Mouse (Mus musculus): ENCODE measurements around the gene Lats2. TPM values are rescaled to one million over a fixed set of nuclear protein-coding genes. Genes with fewer than 3 reads are reported as not detected.
A peak's percentile ranks its signal among the peaks of the same experiment; 100 is the strongest.

Gene Lats2
- polyA plus RNA-seq, 1 experiment from 2014 or later: 10.9 TPM

GRCm38 (mm10) chr14:57716601-57717245 is 41.5 kb downstream of the Lats2 start:
- Histone ChIP-seq H3K4me3 (ENCODE audit: low read depth, low read length) (no peak overlapping the region), H3K27ac (replicated peaks) (no peak overlapping the region), H3K27me3 (ENCODE audit: control insufficient read depth, insufficient read depth, low read length) (no peaks in the 10 kb centered on the region), H3K9me3 (ENCODE audit: control insufficient read depth, low read length) (no peaks in the 10 kb centered on the region), H3K9ac (ENCODE audit: low read length) (no peak overlapping the region), H3K36me3 (ENCODE audit: control insufficient read depth, insufficient read depth, low read length) (no peaks in the 10 kb centered on the region), H3K4me2 (replicated peaks; ENCODE audit: low read depth) (no peak overlapping the region), H3K4me1 (replicated peaks; ENCODE audit: control insufficient read depth, insufficient read depth) (no peaks in the 10 kb centered on the region)
- TF ChIP-seq CTCF (IDR thresholded peaks at IDR 0.05; ENCODE audit: low read depth) (no peak), EP300 (optimal IDR thresholded peaks at IDR 0.05) (no peak)
- DNase-seq (ENCODE audit: low spot score) (no peak), ATAC-seq (ENCODE audit: low FRiP score, low TSS enrichment) (no peak)
- WGBS: 91% methylated on average over 4 of the region's 4 CpGs

DNA sequence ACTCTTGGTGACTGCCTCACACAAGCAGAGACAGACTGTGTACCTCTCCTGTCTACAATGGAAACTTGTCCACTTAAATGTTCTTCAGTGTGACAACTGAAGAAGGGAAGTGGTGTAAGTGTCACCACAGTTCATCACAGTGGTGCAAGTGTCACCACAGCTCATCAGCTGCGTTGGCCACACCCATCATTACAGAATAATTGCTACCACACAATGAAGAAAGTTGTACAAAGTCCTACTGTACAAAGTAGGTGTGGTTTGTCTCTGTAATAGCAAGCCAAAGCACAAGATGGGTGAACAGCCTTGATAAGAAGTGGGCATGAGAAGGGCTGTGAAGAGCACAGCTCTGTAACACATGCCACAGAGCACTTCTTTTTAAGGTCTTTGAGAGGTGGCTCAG is 45.3 kb downstream of the Lats2 start:
- Histone ChIP-seq H3K9me3 (ENCODE audit: control insufficient read depth, low read length) (no peaks in the 10 kb centered on the region), H3K4me3 (ENCODE audit: low read depth, low read length) (no peak overlapping the region), H3K9ac (ENCODE audit: low read length) (no peak overlapping the region), H3K36me3 (ENCODE audit: control insufficient read depth, insufficient read depth, low read length) (no peaks in the 10 kb centered on the region), H3K4me1 (replicated peaks; ENCODE audit: control insufficient read depth, insufficient read depth) (no peaks in the 10 kb centered on the region), H3K27ac (replicated peaks) (no peak overlapping the region), H3K4me2 (replicated peaks; ENCODE audit: low read depth) (no peak overlapping the region), H3K27me3 (ENCODE audit: control insufficient read depth, insufficient read depth, low read length) (no peaks in the 10 kb centered on the region)
- TF ChIP-seq EP300 (optimal IDR thresholded peaks at IDR 0.05): no peak
- no peak for TF ChIP-seq CTCF (IDR thresholded peaks at IDR 0.05; ENCODE audit: low read depth)
- WGBS: 65% methylated on average over 1 of the region's 1 CpGs
- ATAC-seq (ENCODE audit: low FRiP score, low TSS enrichment) (no peak), DNase-seq (ENCODE audit: low spot score) (no peak)

DNA sequence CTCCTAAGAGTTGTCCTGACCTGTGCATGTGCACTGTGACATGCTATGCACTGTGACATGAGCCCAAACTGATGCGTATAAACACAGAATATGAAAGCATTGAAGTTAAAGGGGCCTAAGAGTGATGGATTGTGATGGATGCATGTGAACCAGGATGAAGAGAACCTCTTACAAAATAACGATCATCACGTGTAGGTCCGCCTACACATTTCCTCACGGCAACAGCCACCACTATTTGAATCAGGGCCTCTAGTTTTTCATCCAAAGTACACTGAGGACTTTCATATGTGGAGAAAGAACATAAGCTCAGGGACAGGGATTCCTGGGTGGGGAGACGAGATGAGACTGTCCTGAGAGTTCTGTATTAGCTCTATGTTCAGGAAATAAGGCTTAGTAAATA is 47.1 kb downstream of the Lats2 start:
- Histone ChIP-seq H3K9me3 (ENCODE audit: control insufficient read depth, low read length) (no peaks in the 10 kb centered on the region), H3K27me3 (ENCODE audit: control insufficient read depth, insufficient read depth, low read length) (no peaks in the 10 kb centered on the region), H3K4me3 (ENCODE audit: low read depth, low read length) (no peak overlapping the region), H3K4me2 (replicated peaks; ENCODE audit: low read depth) (no peak overlapping the region), H3K36me3 (ENCODE audit: control insufficient read depth, insufficient read depth, low read length) (no peaks in the 10 kb centered on the region), H3K4me1 (replicated peaks; ENCODE audit: control insufficient read depth, insufficient read depth) (0 out of 2 replicates have a peak, but pooled peaks cover 2% of the 10 kb centered on the region), H3K9ac (ENCODE audit: low read length) (no peak overlapping the region), H3K27ac (replicated peaks) (no peak overlapping the region)
- 67% methylated on average over 6 of the region's 6 CpGs for WGBS
- TF ChIP-seq EP300 (optimal IDR thresholded peaks at IDR 0.05) (no peak), CTCF (IDR thresholded peaks at IDR 0.05; ENCODE audit: low read depth) (no peak)
- ATAC-seq (ENCODE audit: low FRiP score, low TSS enrichment) (no peak), DNase-seq (ENCODE audit: low spot score) (no peak)

GRCm38 (mm10) chr14:57709171-57709570 is 49.0 kb downstream of the Lats2 start:
- no peak overlapping the region for H3K9ac ChIP-seq (ENCODE audit: low read length)
- H3K27me3 ChIP-seq (ENCODE audit: control insufficient read depth, insufficient read depth, low read length): no peaks in the 10 kb centered on the region
- 0 out of 2 replicates have a peak overlapping the region, but pooled peaks have one; percentile 25 for H3K4me2 ChIP-seq (replicated peaks; ENCODE audit: low read depth)
- H3K9me3 ChIP-seq (ENCODE audit: control insufficient read depth, low read length): no peaks in the 10 kb centered on the region
- no peaks in the 10 kb centered on the region for H3K36me3 ChIP-seq (ENCODE audit: control insufficient read depth, insufficient read depth, low read length)
- WGBS: 48% methylated on average over 10 of the region's 10 CpGs
- H3K4me3 ChIP-seq (ENCODE audit: low read depth, low read length): no peak overlapping the region
- TF ChIP-seq CTCF (IDR thresholded peaks at IDR 0.05; ENCODE audit: low read depth): no peak
- TF ChIP-seq EP300 (optimal IDR thresholded peaks at IDR 0.05): no peak
- ATAC-seq (ENCODE audit: low FRiP score, low TSS enrichment): peak; percentile 54
- DNase-seq (ENCODE audit: low spot score): no peak
- 0 out of 2 replicates have a peak, but pooled peaks cover 2% of the 10 kb centered on the region for H3K4me1 ChIP-seq (replicated peaks; ENCODE audit: control insufficient read depth, insufficient read depth)
- H3K27ac ChIP-seq (replicated peaks): peak overlapping the region; percentile 49

DNA sequence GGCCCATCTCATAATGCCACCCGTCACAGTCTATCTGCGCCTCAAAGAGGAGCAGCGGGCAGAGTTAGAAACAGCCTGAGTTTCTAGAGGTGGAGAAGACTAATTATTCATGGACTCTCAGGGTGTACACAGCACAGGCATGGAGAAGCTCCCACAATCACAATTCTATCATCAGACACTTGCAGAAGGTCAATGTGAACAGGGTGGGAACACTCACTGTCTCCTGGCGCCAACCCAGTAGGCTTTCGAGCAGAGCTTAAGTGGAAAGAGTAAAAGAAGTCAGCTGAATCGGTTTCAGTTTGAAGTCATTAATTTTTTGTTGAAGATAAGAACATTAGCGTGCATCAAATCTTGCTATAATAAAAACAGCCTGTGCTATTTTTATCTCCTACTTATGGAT is 49.6 kb downstream of the Lats2 start:
- no peak for ATAC-seq (ENCODE audit: low FRiP score, low TSS enrichment)
- peak overlapping the region; percentile 63 for H3K27ac ChIP-seq (replicated peaks)
- no peak for TF ChIP-seq EP300 (optimal IDR thresholded peaks at IDR 0.05)
- TF ChIP-seq CTCF (IDR thresholded peaks at IDR 0.05; ENCODE audit: low read depth): no peak
- no peaks in the 10 kb centered on the region for H3K36me3 ChIP-seq (ENCODE audit: control insufficient read depth, insufficient read depth, low read length)
- 56% methylated on average over 7 of the region's 7 CpGs for WGBS
- no peak overlapping the region for H3K4me2 ChIP-seq (replicated peaks; ENCODE audit: low read depth)
- no peak overlapping the region for H3K4me3 ChIP-seq (ENCODE audit: low read depth, low read length)
- 0 out of 2 replicates have a peak, but pooled peaks cover 2% of the 10 kb centered on the region for H3K4me1 ChIP-seq (replicated peaks; ENCODE audit: control insufficient read depth, insufficient read depth)
- no peak for DNase-seq (ENCODE audit: low spot score)
- H3K9ac ChIP-seq (ENCODE audit: low read length): no peak overlapping the region
- H3K27me3 ChIP-seq (ENCODE audit: control insufficient read depth, insufficient read depth, low read length): no peaks in the 10 kb centered on the region
- H3K9me3 ChIP-seq (ENCODE audit: control insufficient read depth, low read length): no peaks in the 10 kb centered on the region

- Histone ChIP-seq H3K9me3 (ENCODE audit: control insufficient read depth, low read length) (no peaks in the 10 kb centered on the region), H3K4me3 (ENCODE audit: low read depth, low read length) (no peak overlapping the region), H3K4me2 (replicated peaks; ENCODE audit: low read depth) (peak overlapping the region; percentile 27), H3K27me3 (ENCODE audit: control insufficient read depth, insufficient read depth, low read length) (no peaks in the 10 kb centered on the region), H3K9ac (ENCODE audit: low read length) (peak overlapping the region; percentile 47), H3K27ac (replicated peaks) (peak overlapping the region; percentile 81), H3K4me1 (replicated peaks; ENCODE audit: control insufficient read depth, insufficient read depth) (0 out of 2 replicates have a peak, but pooled peaks cover 2% of the 10 kb centered on the region), H3K36me3 (ENCODE audit: control insufficient read depth, insufficient read depth, low read length) (0 out of 2 replicates have a peak, but pooled peaks cover 3% of the 10 kb centered on the region)
- TF ChIP-seq CTCF (IDR thresholded peaks at IDR 0.05; ENCODE audit: low read depth): no peak
- no peak for TF ChIP-seq EP300 (optimal IDR thresholded peaks at IDR 0.05)
- peak; percentile 40 for DNase-seq (ENCODE audit: low spot score)
- peak; percentile 56; the same call in 1 of the 2 replicates for ATAC-seq (ENCODE audit: low FRiP score, low TSS enrichment)
- 24% methylated on average over 18 of the region's 18 CpGs for WGBS
Observed at GRCm38 (mm10) chr14:57707100-57707893, 50.9 kb downstream of the Lats2 start.

Data from stomach, postnatal 0 days (tissue).